Mouse (Mus musculus) CD4-positive helper T cell, adult 2 months (primary cell): ENCODE data around the gene Srrm2.

Experiments
- DNase-seq: peaks from one replicate; pipeline ENCODE4 v3.0.0-alpha.2; 2012; ENCODE audit warnings: low read depth, missing footprints, low spot score

Srrm2 gene

GRCm38 (mm10) chr17:23854229-23854765, 64.0 kb downstream of the Srrm2 start:
- DNase-seq: no peak

GRCm38 (mm10) chr17:23857193-23857592, 66.9 kb downstream of the Srrm2 start:
- DNase-seq: no peak

- no peak for DNase-seq
Observed at GRCm38 (mm10) chr17:23857913-23858312, 67.6 kb downstream of the Srrm2 start.

GRCm38 (mm10) chr17:23862926-23863325, 72.6 kb downstream of the Srrm2 start:
- no peak for DNase-seq

GRCm38 (mm10) chr17:23867756-23868155, 77.4 kb downstream of the Srrm2 start, which contains the start of gene Prss21:
TSS of gene Prss21 (plus strand) at chr17:23868056.
- DNase-seq: no peak

- DNase-seq: no peak
Observed at GRCm38 (mm10) chr17:23868513-23868912, 78.2 kb downstream of the Srrm2 start.
